Mouse (Mus musculus) neural tube, embryonic 15.5 days (tissue): ENCODE measurements around the gene Klb. TPM values are rescaled to one million over a fixed set of nuclear protein-coding genes. Genes with fewer than 3 reads are reported as not detected.

ENCODE experiments used
- ATAC-seq: fragments of 200-750 bp; cut with Nextera tagmentation; 2 replicates; pipeline ENCODE4 v1.8.0; 2017; ENCODE audit warnings: mild to moderate bottlenecking, moderate TSS enrichment, moderate library complexity; ENCODE audit not compliant: low FRiP score
- H3K27ac ChIP-seq: fragments of 300-500 bp; sonication (generic); replicated peaks from 2 replicates; pipeline ENCODE4 v1.5.1; 2015; ENCODE audit warnings: mild to moderate bottlenecking, inconsistent platforms
- H3K27me3 ChIP-seq: fragments of 300-500 bp; sonication (generic); replicated peaks from 2 replicates; pipeline ENCODE4 v1.6.1; 2015; ENCODE audit warnings: inconsistent platforms
- H3K36me3 ChIP-seq: fragments of 300-500 bp; sonication (generic); 2 replicates; pipeline ENCODE4 v1.6.1; 2015; ENCODE audit warnings: inconsistent platforms
- H3K4me1 ChIP-seq: fragments of 300-500 bp; sonication (generic); 2 replicates; pipeline ENCODE4 v1.6.1; 2015; ENCODE audit warnings: inconsistent platforms
- H3K4me2 ChIP-seq: fragments of 300-500 bp; sonication (generic); 2 replicates; pipeline ENCODE4 v1.6.1; 2015; ENCODE audit warnings: inconsistent platforms, mild to moderate bottlenecking, moderate library complexity
- H3K4me3 ChIP-seq: fragments of 300-500 bp; sonication (generic); replicated peaks from 2 replicates; pipeline ENCODE4 v1.5.1; 2015; ENCODE audit warnings: mild to moderate bottlenecking, inconsistent platforms
- H3K9ac ChIP-seq: fragments of 300-500 bp; sonication (generic); replicated peaks from 2 replicates; pipeline ENCODE4 v1.6.1; 2015; ENCODE audit warnings: mild to moderate bottlenecking, inconsistent platforms
- H3K9me3 ChIP-seq: fragments of 300-500 bp; sonication (generic); replicated peaks from 2 replicates; pipeline ENCODE4 v1.6.1; 2016; ENCODE audit warnings: inconsistent platforms
- WGBS: fragments of 180-500 bp; shearing (Covaris S2); methylation state at CpG from one replicate; pipeline ENCODE4 v1.1.7; 2015; ENCODE audit warnings: mixed read lengths; 5-methylcytosine and 5-hydroxymethylcytosine counted together
- polyA plus RNA-seq: library from polyadenylated mRNA; unstranded; fragments of >200 nt; fragmentation: Nextera tagmentation; extraction: Ambion mirVana; gene quantifications from 2 replicates; pipeline ENCODE4 v1.2.1, GENCODE M21; 2015

The Klb gene
- polyA plus RNA-seq, 1 experiment from 2014 or later: 0.15 TPM

GRCm38 (mm10) chr5:65420822-65421221 is 72.7 kb downstream of the Klb start:
- H3K9me3 ChIP-seq: no peaks in the 10 kb centered on the region
- H3K4me3 ChIP-seq: no peak overlapping the region
- H3K27me3 ChIP-seq: no peaks in the 10 kb centered on the region
- H3K4me2 ChIP-seq: no peak overlapping the region
- no peak for ATAC-seq
- peaks cover 82% of the 10 kb centered on the region for H3K36me3 ChIP-seq
- H3K4me1 ChIP-seq: 0 out of 2 replicates have a peak, but pooled peaks cover 3% of the 10 kb centered on the region
- H3K9ac ChIP-seq: no peak overlapping the region
- no peak overlapping the region for H3K27ac ChIP-seq
- WGBS: 71% methylated on average over 6 of the region's 6 CpGs

GRCm38 (mm10) chr5:65422803-65423202 is 74.7 kb downstream of the Klb start:
- Histone ChIP-seq H3K4me3 (no peak overlapping the region), H3K27ac (no peak overlapping the region), H3K4me2 (no peak overlapping the region), H3K27me3 (no peaks in the 10 kb centered on the region), H3K9ac (no peak overlapping the region), H3K9me3 (no peaks in the 10 kb centered on the region), H3K36me3 (peaks cover 76% of the 10 kb centered on the region), H3K4me1 (no peaks in the 10 kb centered on the region)
- WGBS: 94% methylated on average over 8 of the region's 8 CpGs
- ATAC-seq: no peak

GRCm38 (mm10) chr5:65424215-65424614 is 76.1 kb downstream of the Klb start:
- peaks cover 67% of the 10 kb centered on the region for H3K36me3 ChIP-seq

GRCm38 (mm10) chr5:65425251-65425650 is 77.1 kb downstream of the Klb start:
- H3K4me1 ChIP-seq: peaks cover 2% of the 10 kb centered on the region; the same call in 1 of the 2 replicates
- WGBS: 89% methylated on average over 5 of the region's 5 CpGs
- no peak overlapping the region for H3K4me2 ChIP-seq
- ATAC-seq: no peak
- H3K27ac ChIP-seq: no peak overlapping the region
- H3K4me3 ChIP-seq: no peak overlapping the region
- H3K27me3 ChIP-seq: no peaks in the 10 kb centered on the region
- H3K36me3 ChIP-seq: peaks cover 63% of the 10 kb centered on the region
- no peaks in the 10 kb centered on the region for H3K9me3 ChIP-seq
- no peak overlapping the region for H3K9ac ChIP-seq

More at GRCm38 (mm10) chr5:65424215-65424614, 76.1 kb downstream of the Klb start:
- Histone ChIP-seq H3K4me1 (no peaks in the 10 kb centered on the region), H3K4me2 (no peak overlapping the region), H3K4me3 (no peak overlapping the region), H3K27me3 (no peaks in the 10 kb centered on the region), H3K9me3 (no peaks in the 10 kb centered on the region), H3K9ac (no peak overlapping the region), H3K27ac (no peak overlapping the region)
- ATAC-seq: no peak
- WGBS: 93% methylated on average over 6 of the region's 6 CpGs

GRCm38 (mm10) chr5:65428321-65428720 is 80.2 kb downstream of the Klb start:
- Histone ChIP-seq H3K4me3 (no peak overlapping the region), H3K27me3 (no peaks in the 10 kb centered on the region), H3K4me1 (peaks cover 22% of the 10 kb centered on the region), H3K4me2 (no peak overlapping the region), H3K9ac (no peak overlapping the region), H3K36me3 (peaks cover 32% of the 10 kb centered on the region), H3K9me3 (no peaks in the 10 kb centered on the region), H3K27ac (no peak overlapping the region)
- ATAC-seq: no peak
- WGBS: 55% methylated on average over 4 of the region's 4 CpGs

GRCm38 (mm10) chr5:65429441-65429840 is 81.3 kb downstream of the Klb start:
- Histone ChIP-seq H3K4me1 (peaks cover 32% of the 10 kb centered on the region), H3K9me3 (no peaks in the 10 kb centered on the region), H3K4me3 (no peak overlapping the region), H3K36me3 (peaks cover 23% of the 10 kb centered on the region), H3K4me2 (no peak overlapping the region), H3K27ac (no peak overlapping the region), H3K9ac (no peak overlapping the region), H3K27me3 (no peaks in the 10 kb centered on the region)
- ATAC-seq: no peak
- 93% methylated on average over 5 of the region's 5 CpGs for WGBS

Other genes starting within 250 kb of the Klb start
- gene Klhl5, start 240.8 kb upstream of the Klb start, polyA plus RNA-seq: 50.2 and 52.0 TPM in 2 replicates
- gene Wdr19, start 148.6 kb upstream of the Klb start, polyA plus RNA-seq: 10.3 and 10.7 TPM in 2 replicates
- 28.9 and 41.9 TPM in 2 replicates for gene Rfc1, start 12.6 kb upstream of the Klb start, polyA plus RNA-seq
- 545 and 687 TPM in 2 replicates for gene Rpl9, start 43.1 kb downstream of the Klb start, polyA plus RNA-seq
- 61.1 and 63.4 TPM in 2 replicates for gene Lias, start 43.2 kb downstream of the Klb start, polyA plus RNA-seq
- gene Ugdh, start 87.6 kb downstream of the Klb start, polyA plus RNA-seq: 44.1 and 63.4 TPM in 2 replicates
- gene Gm43552, start 144.5 kb downstream of the Klb start, polyA plus RNA-seq: 1.1 TPM in 1 of 2 replicates, not detected in the other
- gene Smim14, start 188.9 kb downstream of the Klb start, polyA plus RNA-seq: 187 and 197 TPM in 2 replicates
- 200 and 217 TPM in 2 replicates for gene Ube2k, start 188.9 kb downstream of the Klb start, polyA plus RNA-seq